Mouse (Mus musculus): ENCODE results near the gene Tnfaip8l2.
A peak's percentile ranks its signal among the peaks of the same experiment; 100 is the strongest.

GRCm38 (mm10) chr3:95142617-95143011 lies 454 bp upstream of the Tnfaip8l2 start:
- TF ChIP-seq POLR2A (IDR thresholded peaks at IDR 0.05; ENCODE audit: borderline replicate concordance, insufficient read depth, low read length) (no peak), CTCF (IDR thresholded peaks at IDR 0.05; ENCODE audit: borderline replicate concordance, insufficient read depth, low read depth, low read length) (peak; percentile 98)
